Mouse (Mus musculus) cerebellum, adult 8-10 months (tissue): ENCODE results near the gene Med13l.
"Not testable (repeated sequence)": the region's sequence is repeated elsewhere in the genome, so short reads cannot be mapped to it uniquely, and the experiment has no call there.

Experiments
- DNase-seq: peaks from one replicate; pipeline ENCODE4 v3.0.0; 2022

The Med13l gene

GRCm38 (mm10) chr5:118635476-118636187 lies 75.2 kb downstream of the Med13l start:
- DNase-seq, result no peak

GRCm38 (mm10) chr5:118636399-118637369 lies 76.2 kb downstream of the Med13l start:
- DNase-seq, result no peak

- DNase-seq, result no peak
Observed at GRCm38 (mm10) chr5:118637931-118638330, 77.5 kb downstream of the Med13l start.

- no peak for DNase-seq
Observed at GRCm38 (mm10) chr5:118638534-118639109, 78.1 kb downstream of the Med13l start.

GRCm38 (mm10) chr5:118639117-118639707 lies 78.7 kb downstream of the Med13l start:
- DNase-seq, result no peak

GRCm38 (mm10) chr5:118644041-118644440 lies 83.6 kb downstream of the Med13l start:
- no peak for DNase-seq

GRCm38 (mm10) chr5:118644511-118644910 lies 84.0 kb downstream of the Med13l start:
- DNase-seq, result no peak

- no peak for DNase-seq
Observed at GRCm38 (mm10) chr5:118645196-118645805, 84.8 kb downstream of the Med13l start.

GRCm38 (mm10) chr5:118646897-118647296 lies 86.4 kb downstream of the Med13l start:
- DNase-seq, result no peak

- DNase-seq, result no peak
Observed at GRCm38 (mm10) chr5:118647384-118647783, 86.9 kb downstream of the Med13l start.

GRCm38 (mm10) chr5:118649215-118650006 lies 88.9 kb downstream of the Med13l start:
- DNase-seq, result no peak

GRCm38 (mm10) chr5:118650007-118650548 lies 89.6 kb downstream of the Med13l start:
- no peak for DNase-seq

GRCm38 (mm10) chr5:118650746-118651145 lies 90.3 kb downstream of the Med13l start:
- no peak for DNase-seq

- no peak for DNase-seq
Observed at GRCm38 (mm10) chr5:118652611-118653010, 92.1 kb downstream of the Med13l start.

- not testable (repeated sequence) for DNase-seq
Observed at GRCm38 (mm10) chr5:118653119-118653518, 92.6 kb downstream of the Med13l start.

GRCm38 (mm10) chr5:118654599-118654998 lies 94.1 kb downstream of the Med13l start:
- DNase-seq, result no peak

GRCm38 (mm10) chr5:118655025-118655424 lies 94.5 kb downstream of the Med13l start:
- DNase-seq, result peak; percentile 50

GRCm38 (mm10) chr5:118655428-118655827 lies 94.9 kb downstream of the Med13l start:
- no peak for DNase-seq

GRCm38 (mm10) chr5:118655966-118656365 lies 95.5 kb downstream of the Med13l start:
- no peak for DNase-seq

GRCm38 (mm10) chr5:118658256-118658837 lies 97.9 kb downstream of the Med13l start:
- DNase-seq, result no peak

- no peak for DNase-seq
Observed at GRCm38 (mm10) chr5:118659713-118660112, 99.2 kb downstream of the Med13l start.
